14 mouse cellular contexts compared by ENCODE assay signal in genomic region chr16:34738656-34739233, GRCm38 (mm10).
"Had no signal": no experiment of that assay in that cellular context is flagged by ENCODE, and none has a peak within 500 bp of the region (broad histone marks: within the 10 kb centered on the region; RNA-seq: fewer than 3 reads in every experiment).

No protein-coding gene starts in this region.

- H3K4me1 ChIP-seq: limb, embryonic 12.5 days; liver, embryonic 13.5 days; lung, embryonic 15.5 days; midbrain, embryonic 12.5 days had no signal

- H3K4me3 ChIP-seq: limb, embryonic 12.5 days; liver, embryonic 13.5 days; lung, embryonic 15.5 days; midbrain, embryonic 12.5 days had no signal

- ATAC-seq: liver, postnatal 0 days; midbrain, embryonic 16.5 days had no signal

- H3K4me2 ChIP-seq: limb, embryonic 12.5 days; liver, embryonic 13.5 days; lung, embryonic 15.5 days; midbrain, embryonic 12.5 days had no signal

- H3K27ac ChIP-seq: limb, embryonic 12.5 days; liver, embryonic 13.5 days; lung, embryonic 15.5 days; midbrain, embryonic 12.5 days; stomach, postnatal 0 days had no signal

- H3K36me3 ChIP-seq: limb, embryonic 12.5 days; liver, embryonic 13.5 days; lung, embryonic 15.5 days; midbrain, embryonic 12.5 days had no signal

- H3K9ac ChIP-seq: limb, embryonic 12.5 days; liver, embryonic 13.5 days; liver, postnatal 0 days; lung, embryonic 15.5 days; midbrain, embryonic 12.5 days had no signal

- DNase-seq: kidney, postnatal 25 days; layer of hippocampus, adult 9-11 months; layer of hippocampus, postnatal 36 days; liver; liver, embryonic 13.5 days; liver, postnatal 0 days; lung, postnatal 36 days; right cerebral cortex, adult 18-20 months; thymus, postnatal 4 days had no signal

- H3K9me3 ChIP-seq: limb, embryonic 12.5 days; liver, embryonic 13.5 days; lung, embryonic 15.5 days; midbrain, embryonic 12.5 days had no signal

- H3K27me3 ChIP-seq: lung, embryonic 15.5 days had no signal
